Mouse (Mus musculus) kidney, adult 9 months (tissue): ENCODE data around the gene Kcnab2.

Experiments used
- DNase-seq: peaks from one replicate; pipeline ENCODE4 v3.0.0; 2022

Gene Kcnab2

GRCm38 (mm10) chr4:152477466-152478223 is at the start of gene Kcnab2:
TSS of gene Kcnab2 (minus strand) at chr4:152477871.
- peak; percentile 99 for DNase-seq

- peak; percentile 63 for DNase-seq
These were observed 42.4 kb upstream of the Kcnab2 start for GRCm38 (mm10) chr4:152520083-152520482.

GRCm38 (mm10) chr4:152519106-152519505 is 41.4 kb upstream of the Kcnab2 start:
- DNase-seq: no peak

GRCm38 (mm10) chr4:152514884-152515283 is 37.2 kb upstream of the Kcnab2 start:
- no peak for DNase-seq

GRCm38 (mm10) chr4:152512221-152512925 is 34.7 kb upstream of the Kcnab2 start:
- DNase-seq: no peak

GRCm38 (mm10) chr4:152494360-152494879 is 16.7 kb upstream of the Kcnab2 start:
- peak; percentile 27 for DNase-seq

GRCm38 (mm10) chr4:152491250-152491899 is 13.7 kb upstream of the Kcnab2 start:
- DNase-seq: peak; percentile 80

- DNase-seq: no peak
These were observed 12.6 kb upstream of the Kcnab2 start for GRCm38 (mm10) chr4:152490311-152490710.

GRCm38 (mm10) chr4:152488046-152488445 is 10.4 kb upstream of the Kcnab2 start:
- DNase-seq: no peak

GRCm38 (mm10) chr4:152480426-152480825 is 2.8 kb upstream of the Kcnab2 start:
- DNase-seq: no peak

GRCm38 (mm10) chr4:152478224-152478567 is 525 bp upstream of the Kcnab2 start:
- no peak for DNase-seq

GRCm38 (mm10) chr4:152477106-152477465 is 585 bp downstream of the Kcnab2 start:
- no peak for DNase-seq

- peak; percentile 16 for DNase-seq
These were observed 1.1 kb downstream of the Kcnab2 start, which contains the start of gene Nphp4 for GRCm38 (mm10) chr4:152476427-152477023. TSS of gene Nphp4 (plus strand) at chr4:152476706.

- DNase-seq: no peak
These were observed 1.7 kb downstream of the Kcnab2 start for GRCm38 (mm10) chr4:152475941-152476340.

GRCm38 (mm10) chr4:152467951-152468350 is 9.7 kb downstream of the Kcnab2 start:
- no peak for DNase-seq

- DNase-seq: no peak
These were observed 11.1 kb downstream of the Kcnab2 start for GRCm38 (mm10) chr4:152466601-152467000.

GRCm38 (mm10) chr4:152465116-152465515 is 12.6 kb downstream of the Kcnab2 start:
- DNase-seq: no peak

GRCm38 (mm10) chr4:152463147-152463546 is 14.5 kb downstream of the Kcnab2 start:
- DNase-seq: peak; percentile 31

GRCm38 (mm10) chr4:152462516-152462915 is 15.2 kb downstream of the Kcnab2 start:
- peak; percentile 82 for DNase-seq

GRCm38 (mm10) chr4:152457673-152458072 is 20.0 kb downstream of the Kcnab2 start:
- no peak for DNase-seq

GRCm38 (mm10) chr4:152456609-152457008 is 21.1 kb downstream of the Kcnab2 start:
- DNase-seq: no peak

GRCm38 (mm10) chr4:152454153-152454552 is 23.5 kb downstream of the Kcnab2 start:
- DNase-seq: no peak

GRCm38 (mm10) chr4:152453079-152453478 is 24.6 kb downstream of the Kcnab2 start:
- DNase-seq: no peak
